In genomic region chr2:127131353-127131752, GRCm38 (mm10) we compare ENCODE assay signal across 16 mouse cellular contexts. TPM values are rescaled to one million over a fixed set of nuclear protein-coding genes. Genes with fewer than 3 reads are reported as not detected.
DNase-seq lines count a peak whose midpoint lies in the region; ATAC-seq and TF ChIP-seq lines count a peak whose summit lies in the region.
"Had no signal": no experiment of that assay in that cellular context is flagged by ENCODE, and none has a peak within 500 bp of the region (broad histone marks: within the 10 kb centered on the region; RNA-seq: fewer than 3 reads in every experiment).

No protein-coding gene starts in this region.

- ATAC-seq in heart, embryonic 12.5 days (ENCODE audit: insufficient number of reproducible peaks, low FRiP score), result no peak
- no peak for ATAC-seq in heart, embryonic 11.5 days (replicated peaks; ENCODE audit: insufficient number of reproducible peaks, low FRiP score, low TSS enrichment)
- ATAC-seq in midbrain, embryonic 13.5 days, result no peak
- no peak for ATAC-seq in midbrain, embryonic 14.5 days (ENCODE audit: low FRiP score, low TSS enrichment)
- ATAC-seq in embryonic facial prominence, embryonic 13.5 days (ENCODE audit: insufficient number of reproducible peaks, insufficient read depth, low FRiP score, low TSS enrichment, low read depth), result no peak
- ATAC-seq: midbrain, embryonic 16.5 days had no signal

- no peak overlapping the region for H3K9ac ChIP-seq in heart, embryonic 12.5 days
- no peak overlapping the region for H3K9ac ChIP-seq in heart, embryonic 11.5 days (ENCODE audit: low read depth, low read length)
- 0 out of 2 replicates have a peak overlapping the region, but pooled peaks have one; percentile 3 for H3K9ac ChIP-seq in midbrain, embryonic 13.5 days (replicated peaks)
- no peak overlapping the region for H3K9ac ChIP-seq in midbrain, embryonic 14.5 days (replicated peaks; ENCODE audit: low read length)
- 0 out of 2 replicates have a peak overlapping the region, but pooled peaks have one; percentile 44 for H3K9ac ChIP-seq in embryonic facial prominence, embryonic 13.5 days
- H3K9ac ChIP-seq: hindbrain, embryonic 15.5 days; neural tube, embryonic 15.5 days had no signal

- peaks cover 15% of the 10 kb centered on the region for H3K36me3 ChIP-seq in heart, embryonic 12.5 days
- H3K36me3 ChIP-seq in heart, embryonic 11.5 days (ENCODE audit: control insufficient read depth, insufficient read depth, low read length), result peaks cover 2% of the 10 kb centered on the region; the same call in 1 of the 2 replicates
- H3K36me3 ChIP-seq in midbrain, embryonic 13.5 days, result peaks cover 4% of the 10 kb centered on the region
- 0 out of 2 replicates have a peak, but pooled peaks cover under 1% of the 10 kb centered on the region for H3K36me3 ChIP-seq in midbrain, embryonic 14.5 days (ENCODE audit: control insufficient read depth, insufficient read depth, low read length)
- peaks cover 16% of the 10 kb centered on the region for H3K36me3 ChIP-seq in embryonic facial prominence, embryonic 13.5 days
- no peaks in the 10 kb centered on the region for H3K36me3 ChIP-seq in myocyte (ENCODE audit: control insufficient read depth, insufficient read depth)
- H3K36me3 ChIP-seq: hindbrain, embryonic 15.5 days; neural tube, embryonic 15.5 days had no signal

- no peak for DNase-seq in midbrain, embryonic 14.5 days
- DNase-seq in urinary bladder, adult 2 months (ENCODE audit: low spot score), result no peak
- DNase-seq: adrenal gland, postnatal 25 days; cerebellum, postnatal 25 days; kidney, adult 2 months; lung, postnatal 36 days; right cerebral cortex, adult 18-20 months; thymus, adult 2 months had no signal

- 74% methylated on average over 8 of the region's 8 CpGs for WGBS in heart, embryonic 12.5 days
- 71% methylated on average over 8 of the region's 8 CpGs for WGBS in heart, embryonic 11.5 days (ENCODE audit: insufficient replicate concordance)
- 86% methylated on average over 8 of the region's 8 CpGs for WGBS in midbrain, embryonic 13.5 days
- 82% methylated on average over 8 of the region's 8 CpGs for WGBS in midbrain, embryonic 14.5 days
- WGBS in embryonic facial prominence, embryonic 13.5 days, result 82% methylated on average over 8 of the region's 8 CpGs

- no peak overlapping the region for H3K4me3 ChIP-seq in heart, embryonic 12.5 days
- no peak overlapping the region for H3K4me3 ChIP-seq in heart, embryonic 11.5 days (ENCODE audit: low read depth, low read length)
- no peak overlapping the region for H3K4me3 ChIP-seq in midbrain, embryonic 13.5 days (replicated peaks)
- H3K4me3 ChIP-seq in midbrain, embryonic 14.5 days (replicated peaks; ENCODE audit: low read depth, low read length), result no peak overlapping the region
- H3K4me3 ChIP-seq in embryonic facial prominence, embryonic 13.5 days, result no peak overlapping the region
- H3K4me3 ChIP-seq in myocyte, result no peak overlapping the region
- H3K4me3 ChIP-seq: hindbrain, embryonic 15.5 days; neural tube, embryonic 15.5 days had no signal

- H3K4me2 ChIP-seq in heart, embryonic 12.5 days, result peak overlapping the region; percentile 74; the same call in 1 of the 2 replicates
- H3K4me2 ChIP-seq in heart, embryonic 11.5 days, result no peak overlapping the region
- H3K4me2 ChIP-seq in midbrain, embryonic 13.5 days (replicated peaks), result no peak overlapping the region
- H3K4me2 ChIP-seq in midbrain, embryonic 14.5 days (ENCODE audit: low read length), result no peak overlapping the region
- H3K4me2 ChIP-seq in embryonic facial prominence, embryonic 13.5 days, result peak overlapping the region; percentile 75; the same call in 1 of the 2 replicates
- H3K4me2 ChIP-seq in myocyte (ENCODE audit: low read depth), result peak overlapping the region; percentile 84

- no peaks in the 10 kb centered on the region for H3K9me3 ChIP-seq in heart, embryonic 12.5 days (replicated peaks)
- H3K9me3 ChIP-seq in heart, embryonic 11.5 days (replicated peaks; ENCODE audit: control insufficient read depth, low read length), result no peaks in the 10 kb centered on the region
- H3K9me3 ChIP-seq in midbrain, embryonic 13.5 days, result no peaks in the 10 kb centered on the region
- H3K9me3 ChIP-seq in midbrain, embryonic 14.5 days (ENCODE audit: control insufficient read depth, low read length), result no peaks in the 10 kb centered on the region
- H3K9me3 ChIP-seq in embryonic facial prominence, embryonic 13.5 days, result no peaks in the 10 kb centered on the region
- H3K9me3 ChIP-seq: hindbrain, embryonic 15.5 days; neural tube, embryonic 15.5 days had no signal

- H3K4me1 ChIP-seq in heart, embryonic 12.5 days (replicated peaks), result peaks cover 28% of the 10 kb centered on the region
- H3K4me1 ChIP-seq in heart, embryonic 11.5 days (ENCODE audit: control insufficient read depth, insufficient read depth, low read length), result peaks cover 17% of the 10 kb centered on the region
- H3K4me1 ChIP-seq in midbrain, embryonic 13.5 days (replicated peaks), result peaks cover 24% of the 10 kb centered on the region
- peaks cover 8% of the 10 kb centered on the region for H3K4me1 ChIP-seq in midbrain, embryonic 14.5 days (ENCODE audit: control insufficient read depth, insufficient read depth, low read length)
- H3K4me1 ChIP-seq in embryonic facial prominence, embryonic 13.5 days, result peaks cover 29% of the 10 kb centered on the region

- H3ac ChIP-seq in myocyte (ENCODE audit: control insufficient read depth, insufficient read length), result no peak overlapping the region

- no peaks in the 10 kb centered on the region for H3K27me3 ChIP-seq in heart, embryonic 12.5 days (replicated peaks)
- H3K27me3 ChIP-seq in heart, embryonic 11.5 days (ENCODE audit: control insufficient read depth, insufficient read depth, low read length), result no peaks in the 10 kb centered on the region
- no peaks in the 10 kb centered on the region for H3K27me3 ChIP-seq in midbrain, embryonic 13.5 days
- H3K27me3 ChIP-seq in midbrain, embryonic 14.5 days (ENCODE audit: control insufficient read depth, insufficient read depth, low read length), result no peaks in the 10 kb centered on the region
- H3K27me3 ChIP-seq in embryonic facial prominence, embryonic 13.5 days, result no peaks in the 10 kb centered on the region
- no peaks in the 10 kb centered on the region for H3K27me3 ChIP-seq in myocyte (ENCODE audit: control insufficient read depth, insufficient read depth, insufficient read length)
- H3K27me3 ChIP-seq: hindbrain, embryonic 15.5 days; neural tube, embryonic 15.5 days had no signal

- peaks cover 51% of the 10 kb centered on the region for H3K79me2 ChIP-seq in myocyte (ENCODE audit: control insufficient read depth, insufficient read depth)

- no peak for TF ChIP-seq POLR2A in myocyte (IDR thresholded peaks at IDR 0.05; ENCODE audit: insufficient read length, low read depth)

- no peak overlapping the region for H3K27ac ChIP-seq in heart, embryonic 12.5 days (ENCODE audit: poor library complexity, severe bottlenecking)
- no peak overlapping the region for H3K27ac ChIP-seq in heart, embryonic 11.5 days (ENCODE audit: low read depth, low read length)
- no peak overlapping the region for H3K27ac ChIP-seq in midbrain, embryonic 13.5 days
- H3K27ac ChIP-seq in midbrain, embryonic 14.5 days (replicated peaks; ENCODE audit: low read depth, low read length), result no peak overlapping the region
- H3K27ac ChIP-seq in embryonic facial prominence, embryonic 13.5 days, result no peak overlapping the region
- H3K27ac ChIP-seq: hindbrain, embryonic 15.5 days; neural tube, embryonic 15.5 days had no signal

TF ChIP-seq in myocyte, 11 proteins besides CTCF, POLR2A, EP300 and RAD21:
- no peak for TF ChIP-seq POLR2AphosphoS2 (IDR thresholded peaks at IDR 0.05; ENCODE audit: insufficient read length, low read depth)
- no peak for TF ChIP-seq CEBPB (IDR thresholded peaks at IDR 0.05; ENCODE audit: insufficient read depth, poor library complexity, severe bottlenecking)
- no peak for TF ChIP-seq E2F4 (IDR thresholded peaks at IDR 0.05; ENCODE audit: insufficient read depth)
- no peak for TF ChIP-seq MYOG (IDR thresholded peaks at IDR 0.05; ENCODE audit: control insufficient read depth in 1 of 3, insufficient read depth in 1 of 3, insufficient read length in 2 of 3, low read depth in 2 of 3)
- TF ChIP-seq REST (IDR thresholded peaks at IDR 0.05; ENCODE audit: insufficient read depth, insufficient read length), result no peak
- no peak for TF ChIP-seq MAX (IDR thresholded peaks at IDR 0.05; ENCODE audit: low read depth)
- TF ChIP-seq TCF12 (IDR thresholded peaks at IDR 0.05; ENCODE audit: insufficient read depth, poor library complexity, severe bottlenecking), result no peak
- no peak for TF ChIP-seq SRF (IDR thresholded peaks at IDR 0.05; ENCODE audit: control insufficient read depth, insufficient read length, low read depth)
- TF ChIP-seq MYOD1 (IDR thresholded peaks at IDR 0.05; ENCODE audit: control insufficient read depth in 1 of 3, insufficient read length in 2 of 3, low read depth in 2 of 3), result no peak
- TF ChIP-seq TCF3 (IDR thresholded peaks at IDR 0.05; ENCODE audit: insufficient read length, low read depth), result no peak
- no peak for TF ChIP-seq USF1 (IDR thresholded peaks at IDR 0.05; ENCODE audit: low read depth)

RNA-seq across cellular contexts. Expression of gene Ncaph, which starts 2.4 kb away (rescaled TPM):
- 62.9 and 67.1 TPM in 2 replicates for polyA plus RNA-seq in heart, embryonic 12.5 days (2016; fragmentation: Nextera tagmentation; extraction: Ambion mirVana)
- polyA plus RNA-seq in heart, embryonic 11.5 days (2014; fragmentation: Nextera tagmentation; extraction: Ambion mirVana), result 62.6 and 65.2 TPM in 2 replicates
- 35.5 and 35.8 TPM in 2 replicates for polyA plus RNA-seq in midbrain, embryonic 13.5 days (2015; fragmentation: Nextera tagmentation; extraction: Ambion mirVana)
- polyA plus RNA-seq in midbrain, embryonic 14.5 days (2014; fragmentation: Nextera tagmentation; extraction: Ambion mirVana), result 10.7 and 19.6 TPM in 2 replicates
- 80.3 and 81.6 TPM in 2 replicates for polyA plus RNA-seq in embryonic facial prominence, embryonic 13.5 days (2015; fragmentation: Nextera tagmentation; extraction: Ambion mirVana)
- polyA plus RNA-seq in myocyte (2012; fragmentation: generic; extraction: Trizol), result 14.2 TPM
- polyA plus RNA-seq in urinary bladder, adult 2 months (2012; rRNA removed), result 2.6 and 3.2 TPM in 2 replicates

RNA-seq across cellular contexts. Expression of gene Itpripl1, which starts 11.9 kb away (rescaled TPM):
- 11.1 and 12.5 TPM in 2 replicates for polyA plus RNA-seq in heart, embryonic 12.5 days (2016; fragmentation: Nextera tagmentation; extraction: Ambion mirVana)
- 11.2 TPM in 2 replicates for polyA plus RNA-seq in heart, embryonic 11.5 days (2014; fragmentation: Nextera tagmentation; extraction: Ambion mirVana)
- 8.7 TPM in 2 replicates for polyA plus RNA-seq in midbrain, embryonic 13.5 days (2015; fragmentation: Nextera tagmentation; extraction: Ambion mirVana)
- 5.6 and 6.4 TPM in 2 replicates for polyA plus RNA-seq in midbrain, embryonic 14.5 days (2014; fragmentation: Nextera tagmentation; extraction: Ambion mirVana)
- 27.1 and 32.0 TPM in 2 replicates for polyA plus RNA-seq in embryonic facial prominence, embryonic 13.5 days (2015; fragmentation: Nextera tagmentation; extraction: Ambion mirVana)
- 1.2 TPM for polyA plus RNA-seq in myocyte (2012; fragmentation: generic; extraction: Trizol)
- 10.4 and 11.0 TPM in 2 replicates for polyA plus RNA-seq in urinary bladder, adult 2 months (2012; rRNA removed)

Comparison
In these comparisons a context has a peak if more than half of its experiments do, and no peak if none do; other contexts are left out.
1. H3K4me2 ChIP-seq: peak in heart, embryonic 12.5 days (single experiment), embryonic facial prominence, embryonic 13.5 days (single experiment) and myocyte (single experiment); none in heart, embryonic 11.5 days (single experiment), midbrain, embryonic 13.5 days (single experiment) and midbrain, embryonic 14.5 days (single experiment).
2. H3K9ac ChIP-seq: peak in midbrain, embryonic 13.5 days (single experiment) and embryonic facial prominence, embryonic 13.5 days (single experiment); none in heart, embryonic 12.5 days (single experiment), heart, embryonic 11.5 days (single experiment) and midbrain, embryonic 14.5 days (single experiment).